Mouse (Mus musculus) activated CD4-positive, CD25-positive, alpha-beta regulatory T cell (primary cell): Measurements from ENCODE around the gene Bmf. TPM values are rescaled to one million over a fixed set of nuclear protein-coding genes. Genes with fewer than 3 reads are reported as not detected.

Experiments
- polyA plus RNA-seq, 2 experiments: library from polyadenylated mRNA; unstranded; fragments of 100-300 nt; shearing (Covaris generic); gene quantifications; one replicate each; pipeline ENCODE4 v1.2.1; 2017

The Bmf gene
- 1 to 10 TPM in 1 of 2 experiments, under 1 TPM in 1; 0.88 to 1.4 TPM for polyA plus RNA-seq

DNA sequence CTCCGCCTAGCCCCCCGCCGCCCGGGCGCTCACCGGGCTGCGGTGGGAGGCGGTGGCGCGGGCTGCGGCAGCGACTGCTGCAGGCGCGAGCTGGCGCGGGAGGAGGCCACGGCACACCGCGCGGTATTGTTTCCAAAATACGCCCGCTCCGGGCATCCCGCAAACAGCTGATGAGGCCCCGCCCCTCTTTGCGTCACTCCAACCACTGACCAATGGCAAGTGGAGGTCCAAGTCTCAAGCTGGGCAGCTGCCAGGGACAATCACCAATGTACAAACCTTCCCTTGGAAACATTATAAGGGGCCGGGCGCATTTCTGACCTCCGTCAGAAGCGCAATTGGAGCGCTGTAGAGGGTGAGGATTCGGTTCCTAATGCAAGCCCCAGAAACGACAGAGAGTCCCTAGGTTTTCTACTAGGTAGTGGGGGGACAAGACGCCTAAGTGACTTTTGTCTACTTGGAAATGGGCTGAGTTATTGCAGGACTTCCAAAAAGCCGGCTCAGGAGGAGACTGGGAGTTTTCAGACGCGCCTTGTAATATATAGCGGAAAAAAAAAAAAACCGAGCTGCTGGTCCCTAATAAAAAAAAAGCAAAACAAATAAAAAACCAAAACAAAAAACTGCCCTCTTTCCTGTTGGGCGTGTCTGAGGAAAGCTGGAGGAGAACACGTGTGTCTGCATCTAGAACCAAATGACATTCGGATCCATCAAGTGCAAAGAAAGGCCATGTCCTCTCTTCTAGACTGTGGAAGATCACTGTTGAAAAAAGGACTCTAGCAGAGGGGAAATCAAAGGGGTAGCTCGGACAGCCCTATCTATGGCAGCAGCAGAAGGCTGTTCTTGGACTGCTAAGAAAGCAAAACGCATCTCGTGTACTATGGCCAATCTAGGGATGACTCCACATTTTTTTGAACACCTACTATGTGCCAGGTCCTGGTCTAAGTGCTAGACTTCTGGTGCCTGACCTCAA, at the start of gene Bmf:
Bmf (minus strand) TSS at position 181 of the 967 bp plus-strand sequence.

GRCm38 (mm10) chr2:118597673-118598568, 48.4 kb upstream of the Bmf start, which contains the start of gene Bub1b:
Gene Bub1b, plus strand, starts transcription at chr2:118598211.

DNA sequence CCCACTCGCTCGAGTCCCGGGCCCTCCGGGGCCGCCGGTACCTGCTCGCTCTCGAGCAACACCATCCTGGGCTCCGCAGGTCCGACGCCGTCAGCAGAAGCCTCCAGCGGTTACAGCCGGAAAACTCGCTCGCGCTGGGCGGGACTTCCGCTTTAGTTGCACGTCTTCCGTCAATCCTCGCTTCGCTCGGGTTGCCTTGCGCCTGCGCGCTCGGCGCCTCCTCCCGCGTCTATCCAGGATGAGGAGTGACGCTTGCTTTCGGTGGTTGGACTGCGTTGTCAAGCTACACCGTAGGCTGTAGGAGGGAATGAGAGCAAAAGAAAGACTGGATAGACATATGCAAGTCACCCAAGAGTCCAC, 70.0 kb downstream of the Bmf start, which contains the start of gene Srp14:
Srp14 (minus strand) TSS at position 162 of the 360 bp plus-strand sequence.

Other genes starting within 250 kb of the Bmf start
- under 1 TPM in 1 of 2 experiments, not detected in 1; 0.52 TPM for gene Gpr176, start 176.3 kb downstream of the Bmf start, polyA plus RNA-seq
- gene Eif2ak4, start 161.1 kb downstream of the Bmf start, polyA plus RNA-seq, result 1 to 10 TPM; 4.2 to 5.2 TPM
- gene Srp14, start 70.0 kb downstream of the Bmf start, polyA plus RNA-seq, result 100 to 1,000 TPM; 306 to 343 TPM
- gene Bub1b, start 48.5 kb upstream of the Bmf start, polyA plus RNA-seq, result 10 to 100 TPM; 12.7 to 14.1 TPM
- under 1 TPM in 1 of 2 experiments, not detected in 1; 0.82 TPM for gene Pak6, start 113.6 kb upstream of the Bmf start, polyA plus RNA-seq
- gene Ankrd63, start 154.3 kb upstream of the Bmf start, polyA plus RNA-seq, result not detected
- 10 to 100 TPM; 22.4 to 29.1 TPM for gene Plcb2, start 178.8 kb upstream of the Bmf start, polyA plus RNA-seq
- 1 to 10 TPM; 5.0 to 9.6 TPM for gene Inafm2, start 196.1 kb upstream of the Bmf start, polyA plus RNA-seq
- gene Ccdc9b, start 213.0 kb upstream of the Bmf start, polyA plus RNA-seq, result under 1 TPM in 1 of 2 experiments, not detected in 1; 0.48 TPM
- gene Phgr1, start 223.1 kb upstream of the Bmf start, polyA plus RNA-seq, result not detected
- gene Disp2, start 230.0 kb upstream of the Bmf start, polyA plus RNA-seq, result under 1 TPM in 1 of 2 experiments, not detected in 1; 0.17 TPM